Mouse (Mus musculus) ES-E14 (cell line): ENCODE data around the gene Gm10570. TPM values are rescaled to one million over a fixed set of nuclear protein-coding genes. Genes with fewer than 3 reads are reported as not detected.

ENCODE experiments used
- DNase-seq: peaks from one replicate; pipeline ENCODE4 v3.0.0-alpha.2; 2013; ENCODE audit warnings: low read depth, low spot score
- H3K27ac ChIP-seq: 2 replicates; pipeline ENCODE4 v1.5.1; 2012; ENCODE audit warnings: low read depth, mild to moderate bottlenecking, low read length, moderate library complexity, mixed read lengths; ENCODE audit not compliant: poor library complexity, insufficient read depth, severe bottlenecking
- H3K36me3 ChIP-seq: 2 replicates; pipeline ENCODE4 v1.6.1; 2012; ENCODE audit warnings: mild to moderate bottlenecking, low read length, moderate library complexity, mixed read lengths; ENCODE audit not compliant: control insufficient read depth, poor library complexity, insufficient read depth, severe bottlenecking
- H3K4me1 ChIP-seq, 2 experiments: fragments of 150-350 bp in 1 of 2; sonication (generic) in 1 of 2; 2 replicates each; pipeline ENCODE4 v1.6.1; 2012; ENCODE audit warnings: low read length in 2 of 2, mild to moderate bottlenecking in 1 of 2, mixed read lengths in 1 of 2; ENCODE audit not compliant: control insufficient read depth in 2 of 2, insufficient read depth in 2 of 2, poor library complexity in 1 of 2
- H3K4me3 ChIP-seq, 2 experiments: fragments of 150-350 bp in 1 of 2; sonication (generic) in 1 of 2; 2 replicates each; pipeline ENCODE4 v1.5.1; 2012; ENCODE audit warnings: low read length in 2 of 2, low read depth in 1 of 2, mild to moderate bottlenecking in 1 of 2, mixed read lengths in 1 of 2; ENCODE audit not compliant: insufficient read depth in 1 of 2, poor library complexity in 1 of 2, severe bottlenecking in 1 of 2
- H3K9ac ChIP-seq: 2 replicates; pipeline ENCODE4 v1.6.1; 2012; ENCODE audit warnings: low read depth, mild to moderate bottlenecking, low read length, mixed read lengths; ENCODE audit not compliant: poor library complexity, insufficient read depth, severe bottlenecking
- H3K9me3 ChIP-seq: fragments of 150-350 bp; sonication (generic); 2 replicates; pipeline ENCODE4 v1.6.1; 2012; ENCODE audit warnings: low read depth, mild to moderate bottlenecking, low read length; ENCODE audit not compliant: control insufficient read depth, insufficient read depth
- CHD2 ChIP-seq: IDR thresholded peaks from 2 replicates; pipeline ENCODE4 v1.6.1; 2014; ENCODE audit warnings: mild to moderate bottlenecking, low read depth, low read length, inconsistent platforms
- HCFC1 ChIP-seq: IDR thresholded peaks from 2 replicates; pipeline ENCODE4 v1.6.1; 2012; ENCODE audit warnings: low read length, inconsistent platforms, borderline replicate concordance; ENCODE audit not compliant: insufficient read depth
- MAFK ChIP-seq: IDR thresholded peaks from 2 replicates; pipeline ENCODE4 v1.6.1; 2014; ENCODE audit warnings: mild to moderate bottlenecking, low read depth, low read length, inconsistent platforms; ENCODE audit not compliant: insufficient read depth
- ZC3H11A ChIP-seq: IDR thresholded peaks from 2 replicates; pipeline ENCODE4 v1.6.1; 2012; ENCODE audit warnings: low read depth, mild to moderate bottlenecking, inconsistent platforms, low read length, borderline replicate concordance
- ZNF384 ChIP-seq: IDR thresholded peaks from 2 replicates; pipeline ENCODE4 v1.6.1; 2012; ENCODE audit warnings: low read depth, low read length, inconsistent platforms
- in situ Hi-C, 2 experiments: fragments of 600-800 bp; cut with MboI; formaldehyde crosslinking; loops; one replicate each; pipeline ENCODE4 v1.15.1; 2025; ENCODE audit warnings: low sequenced_read_pairs in 2 of 2, inconsistent platforms in 1 of 2; ENCODE audit not compliant: unreplicated experiment in 2 of 2
- total RNA-seq: library from RNA; depleted of rRNA; stranded (reverse); fragments of 300-350 nt; gene quantifications from 2 replicates; pipeline ENCODE4 v1.2.3, GENCODE M21; 2012

Gene Gm10570
- total RNA-seq, 1 experiment: 0.49 TPM

GRCm38 (mm10) chr4:130298877-130299628 lies 9.4 kb downstream of the Gm10570 start:
- TF ChIP-seq HCFC1: no peak
- TF ChIP-seq ZNF384: no peak
- no peak for TF ChIP-seq CHD2
- TF ChIP-seq ZC3H11A: no peak
- no peak for TF ChIP-seq MAFK
- H3K4me3 ChIP-seq: peak overlapping the region in 1 of 2 experiments; percentile 34; a peak in 2 of 4 replicates
- in situ Hi-C loops: no loop called here
- H3K9me3 ChIP-seq: no peaks in the 10 kb centered on the region
- H3K27ac ChIP-seq: no peak overlapping the region
- H3K9ac ChIP-seq: peak overlapping the region; percentile 36
- DNase-seq: no peak
- no peaks in the 10 kb centered on the region for H3K36me3 ChIP-seq
- peaks cover 14 to 28% of the 10 kb centered on the region in 2 experiments for H3K4me1 ChIP-seq

GRCm38 (mm10) chr4:130297123-130297529 lies 11.3 kb downstream of the Gm10570 start:
- Histone ChIP-seq H3K36me3 (no peaks in the 10 kb centered on the region), H3K27ac (no peak overlapping the region), H3K4me1 (peaks cover 11 to 23% of the 10 kb centered on the region in 2 experiments; a peak in 3 of 4 replicates), H3K9me3 (no peaks in the 10 kb centered on the region), H3K9ac (no peak overlapping the region), H3K4me3 (no peak overlapping the region)
- TF ChIP-seq HCFC1: no peak
- no peak for TF ChIP-seq ZNF384
- peak; percentile 45; the same call in 1 of the 2 replicates for TF ChIP-seq MAFK
- TF ChIP-seq CHD2: no peak
- TF ChIP-seq ZC3H11A: peak; percentile 32
- peak; percentile 86 for DNase-seq
- in situ Hi-C loops: no loop called here

- no peaks in the 10 kb centered on the region for H3K9me3 ChIP-seq
- H3K36me3 ChIP-seq: no peaks in the 10 kb centered on the region
- in situ Hi-C loops: no loop called here
- DNase-seq: no peak
- no peak overlapping the region for H3K9ac ChIP-seq
- H3K27ac ChIP-seq: no peak overlapping the region
- H3K4me1 ChIP-seq: peaks cover 11 to 19% of the 10 kb centered on the region in 2 experiments; a peak in 3 of 4 replicates
- TF ChIP-seq MAFK: no peak
- TF ChIP-seq ZNF384: no peak
- no peak for TF ChIP-seq ZC3H11A
- TF ChIP-seq CHD2: no peak
- no peak for TF ChIP-seq HCFC1
- no peak overlapping the region for H3K4me3 ChIP-seq
These were observed 12.1 kb downstream of the Gm10570 start for GRCm38 (mm10) chr4:130296243-130296965.

GRCm38 (mm10) chr4:130295047-130295745 lies 13.3 kb downstream of the Gm10570 start:
- no peak overlapping the region for H3K9ac ChIP-seq
- in situ Hi-C loops: no loop called here
- TF ChIP-seq HCFC1 (no peak), ZNF384 (0 out of 2 replicates have a peak, but pooled peaks have one; percentile 2)
- no peak for DNase-seq
- H3K9me3 ChIP-seq: no peaks in the 10 kb centered on the region
- H3K36me3 ChIP-seq: no peaks in the 10 kb centered on the region
- no peak overlapping the region for H3K27ac ChIP-seq
- H3K4me3 ChIP-seq: peak overlapping the region in 1 of 2 experiments; percentile 22; a peak in 1 of 4 replicates
- H3K4me1 ChIP-seq: peaks cover 11 to 15% of the 10 kb centered on the region in 2 experiments; a peak in 3 of 4 replicates
